Mouse (Mus musculus) c-Kit-positive CD71-positive TER-119-negative erythroid progenitor cells, embryonic 14.5 days (primary cell): ENCODE measurements at regions not wholly inside any gene's neighbourhood (a gene's known extent, or its start where the extent isn't known, plus 50 kb on each side); places are given as distances from the start of the nearest gene placed in this dataset.
A peak's percentile ranks its signal among the peaks of the same experiment; 100 is the strongest.

ENCODE experiments used
- DNase-seq: peaks from one replicate; pipeline ENCODE4 v3.0.0-alpha.2; 2013; ENCODE audit warnings: low read depth

GRCm38 (mm10) chr3:127995678-127996077 is 99.6 kb upstream of the Fam241a start:
- DNase-seq: no peak

GRCm38 (mm10) chr3:127987583-127987982 is 91.5 kb upstream of the Fam241a start:
- DNase-seq: no peak

GRCm38 (mm10) chr3:127985165-127985564 is 89.0 kb upstream of the Fam241a start:
- DNase-seq: no peak

- DNase-seq: no peak
Observed at GRCm38 (mm10) chr3:127977240-127977639, 81.1 kb upstream of the Fam241a start.

GRCm38 (mm10) chr3:127970891-127971290 is 74.8 kb upstream of the Fam241a start:
- DNase-seq: peak; percentile 34

- DNase-seq: no peak
Observed at GRCm38 (mm10) chr3:127967170-127967569, 71.0 kb upstream of the Fam241a start.

- DNase-seq: no peak
Observed at GRCm38 (mm10) chr3:127966214-127966613, 70.1 kb upstream of the Fam241a start.

GRCm38 (mm10) chr3:127958919-127959684 is 63.0 kb upstream of the Fam241a start:
- no peak for DNase-seq

GRCm38 (mm10) chr3:127954856-127955255 is 58.7 kb upstream of the Fam241a start:
- DNase-seq: no peak

- no peak for DNase-seq
Observed at GRCm38 (mm10) chr3:127953610-127954009, 57.5 kb upstream of the Fam241a start.

- DNase-seq: peak; percentile 73
Observed at GRCm38 (mm10) chr3:127948898-127949620, 52.9 kb upstream of the Fam241a start.

GRCm38 (mm10) chr3:127948326-127948725 is 52.2 kb upstream of the Fam241a start:
- DNase-seq: no peak
